Mouse (Mus musculus) olfactory bulb, adult 2 months (tissue): ENCODE measurements around the gene Trrap.

Experiments
- CTCF ChIP-seq: fragments of 200-500 bp; IDR thresholded peaks from 2 replicates; pipeline ENCODE4 v1.5.1; 2012; ENCODE audit warnings: low read depth, mild to moderate bottlenecking, low read length, moderate library complexity; ENCODE audit not compliant: insufficient read depth
- POLR2A ChIP-seq: fragments of 200-500 bp; IDR thresholded peaks from 2 replicates; pipeline ENCODE4 v1.6.1; 2012; ENCODE audit warnings: mild to moderate bottlenecking, low read depth, low read length, moderate library complexity; ENCODE audit not compliant: insufficient read depth

- no peak for TF ChIP-seq CTCF
- no peak for TF ChIP-seq POLR2A
Measured at GRCm38 (mm10) chr5:144897881-144898280, 130.3 kb downstream of the Trrap start.
